Mouse (Mus musculus): ENCODE measurements at regions not wholly inside any gene's neighbourhood (a gene's known extent, or its start where the extent isn't known, plus 50 kb on each side); places are given as distances from the start of the nearest gene placed in this dataset.

DNA sequence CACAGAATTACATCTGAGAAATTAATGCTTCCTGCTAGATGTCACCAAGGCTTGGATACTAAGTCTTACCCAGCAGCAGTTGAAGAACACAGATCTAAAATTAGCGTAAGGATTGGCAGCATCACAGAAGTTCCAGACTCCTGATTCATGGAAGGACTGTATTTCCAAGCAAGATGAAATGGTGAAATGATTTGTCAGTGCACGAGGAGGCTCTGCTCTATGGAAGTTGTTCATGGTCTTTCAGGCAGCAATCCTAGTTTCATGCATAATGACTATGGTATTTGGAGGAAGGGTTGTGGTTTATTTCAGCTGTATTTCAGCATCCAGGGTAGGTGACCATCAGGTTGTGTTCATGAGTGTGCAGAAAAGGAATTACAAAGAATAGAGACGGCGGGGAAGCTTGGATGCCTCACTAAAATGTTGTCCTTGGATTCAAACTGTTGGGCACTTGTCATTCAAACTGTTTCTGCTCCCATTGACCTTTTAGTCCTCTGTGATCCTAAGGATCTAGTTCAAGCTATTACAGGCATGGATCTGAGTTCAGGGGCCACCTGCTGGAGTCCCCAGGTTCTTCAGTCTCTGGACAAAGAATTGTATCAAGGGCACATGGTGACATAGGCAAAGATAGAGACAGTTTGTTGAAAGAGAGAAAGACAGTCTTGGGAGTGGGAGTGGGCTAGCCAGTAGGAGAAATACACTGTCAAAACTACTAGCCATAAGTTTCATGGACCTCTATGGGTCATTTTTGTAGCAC lies 1411.6 kb upstream of the A1bg start:
- TF ChIP-seq CTCF (IDR thresholded peaks at IDR 0.05; ENCODE audit: control insufficient read depth, insufficient read depth, insufficient replicate concordance, low read depth, low read length) (no peak), POLR2A (IDR thresholded peaks at IDR 0.05; ENCODE audit: control insufficient read depth, low read depth, low read length) (no peak)

All from testis, adult 2 months (tissue).